Mouse (Mus musculus) liver, embryonic 15.5 days (tissue): ENCODE measurements around the gene Fhad1. TPM values are rescaled to one million over a fixed set of nuclear protein-coding genes. Genes with fewer than 3 reads are reported as not detected.

ENCODE experiments used
- ATAC-seq: fragments of 200-750 bp; cut with Nextera tagmentation; 2 replicates; pipeline ENCODE4 v1.8.0; 2017; ENCODE audit warnings: moderate number of reproducible peaks, mild to moderate bottlenecking, moderate library complexity; ENCODE audit not compliant: insufficient read depth
- H3K27ac ChIP-seq: fragments of 300-500 bp; sonication (generic); replicated peaks from 2 replicates; pipeline ENCODE4 v1.5.1; 2015; ENCODE audit warnings: mild to moderate bottlenecking, inconsistent platforms
- H3K27me3 ChIP-seq: fragments of 300-500 bp; sonication (generic); 2 replicates; pipeline ENCODE4 v1.6.1; 2015; ENCODE audit warnings: mild to moderate bottlenecking, inconsistent platforms
- H3K36me3 ChIP-seq: fragments of 300-500 bp; sonication (generic); replicated peaks from 2 replicates; pipeline ENCODE4 v1.6.1; 2015; ENCODE audit warnings: moderate library complexity, mild to moderate bottlenecking, inconsistent platforms
- H3K4me1 ChIP-seq: fragments of 300-500 bp; sonication (generic); replicated peaks from 2 replicates; pipeline ENCODE4 v1.6.1; 2015; ENCODE audit warnings: inconsistent platforms
- H3K4me2 ChIP-seq: fragments of 300-500 bp; sonication (generic); 2 replicates; pipeline ENCODE4 v1.6.1; 2015; ENCODE audit warnings: moderate library complexity, mild to moderate bottlenecking, inconsistent platforms
- H3K4me3 ChIP-seq: fragments of 300-500 bp; sonication (generic); replicated peaks from 2 replicates; pipeline ENCODE4 v1.5.1; 2015; ENCODE audit warnings: mild to moderate bottlenecking, inconsistent platforms
- H3K9ac ChIP-seq: fragments of 300-500 bp; sonication (generic); 2 replicates; pipeline ENCODE4 v1.6.1; 2015; ENCODE audit warnings: moderate library complexity, mild to moderate bottlenecking, inconsistent platforms
- H3K9me3 ChIP-seq: fragments of 300-500 bp; sonication (generic); replicated peaks from 2 replicates; pipeline ENCODE4 v1.6.1; 2016; ENCODE audit warnings: inconsistent platforms
- WGBS: fragments of 180-500 bp; shearing (Covaris S2); methylation state at CpG from one replicate; pipeline ENCODE4 v1.1.7; 2015; ENCODE audit warnings: mixed read lengths; ENCODE audit not compliant: insufficient replicate concordance; 5-methylcytosine and 5-hydroxymethylcytosine counted together
- polyA plus RNA-seq: library from polyadenylated mRNA; unstranded; fragments of >200 nt; fragmentation: Nextera tagmentation; extraction: Ambion mirVana; gene quantifications from 2 replicates; pipeline ENCODE4 v1.2.1, GENCODE M21; 2015

Fhad1 gene
- polyA plus RNA-seq, 1 experiment from 2014 or later = 0.24 TPM

GRCm38 (mm10) chr4:141977346-141977745 lies 37.5 kb downstream of the Fhad1 start:
- no peak overlapping the region for H3K9ac ChIP-seq
- H3K4me3 ChIP-seq = no peak overlapping the region
- H3K4me1 ChIP-seq = no peaks in the 10 kb centered on the region
- 26% methylated on average over 9 of the region's 9 CpGs for WGBS
- H3K36me3 ChIP-seq = no peaks in the 10 kb centered on the region
- H3K9me3 ChIP-seq = no peaks in the 10 kb centered on the region
- H3K27me3 ChIP-seq = no peaks in the 10 kb centered on the region
- ATAC-seq = no peak
- H3K4me2 ChIP-seq = no peak overlapping the region
- H3K27ac ChIP-seq = no peak overlapping the region

- Histone ChIP-seq H3K36me3 (no peaks in the 10 kb centered on the region), H3K4me2 (no peak overlapping the region), H3K4me1 (no peaks in the 10 kb centered on the region), H3K4me3 (no peak overlapping the region), H3K27ac (no peak overlapping the region), H3K9ac (no peak overlapping the region), H3K27me3 (no peaks in the 10 kb centered on the region), H3K9me3 (no peaks in the 10 kb centered on the region)
- no peak for ATAC-seq
- WGBS = 36% methylated on average over 4 of the region's 4 CpGs
Measured at GRCm38 (mm10) chr4:141976163-141976562, 38.7 kb downstream of the Fhad1 start.

GRCm38 (mm10) chr4:141964575-141964974 lies 50.3 kb downstream of the Fhad1 start:
- H3K4me3 ChIP-seq = no peak overlapping the region
- no peaks in the 10 kb centered on the region for H3K27me3 ChIP-seq
- H3K4me2 ChIP-seq = no peak overlapping the region
- ATAC-seq = no peak
- 37% methylated on average over 6 of the region's 6 CpGs for WGBS
- no peak overlapping the region for H3K27ac ChIP-seq
- H3K9ac ChIP-seq = no peak overlapping the region
- no peaks in the 10 kb centered on the region for H3K9me3 ChIP-seq
- peaks cover 4% of the 10 kb centered on the region; the same call in 1 of the 2 replicates for H3K4me1 ChIP-seq
- H3K36me3 ChIP-seq = no peaks in the 10 kb centered on the region

- no peak overlapping the region for H3K9ac ChIP-seq
- H3K27me3 ChIP-seq = no peaks in the 10 kb centered on the region
- H3K4me1 ChIP-seq = peaks cover 5% of the 10 kb centered on the region; the same call in 1 of the 2 replicates
- H3K4me2 ChIP-seq = no peak overlapping the region
- H3K4me3 ChIP-seq = no peak overlapping the region
- no peaks in the 10 kb centered on the region for H3K36me3 ChIP-seq
- 62% methylated on average over 3 of the region's 3 CpGs for WGBS
- no peak for ATAC-seq
- no peak overlapping the region for H3K27ac ChIP-seq
- H3K9me3 ChIP-seq = no peaks in the 10 kb centered on the region
Measured at GRCm38 (mm10) chr4:141963907-141964306, 51.0 kb downstream of the Fhad1 start.

GRCm38 (mm10) chr4:141962811-141963685 lies 51.8 kb downstream of the Fhad1 start:
- 7% methylated on average over 23 of the region's 23 CpGs for WGBS
- Histone ChIP-seq H3K4me1 (peaks cover 14% of the 10 kb centered on the region), H3K36me3 (no peaks in the 10 kb centered on the region), H3K9me3 (no peaks in the 10 kb centered on the region), H3K4me2 (no peak overlapping the region), H3K4me3 (no peak overlapping the region), H3K27me3 (no peaks in the 10 kb centered on the region), H3K27ac (no peak overlapping the region), H3K9ac (no peak overlapping the region)
- ATAC-seq = no peak

- Histone ChIP-seq H3K27ac (no peak overlapping the region), H3K27me3 (no peaks in the 10 kb centered on the region), H3K9me3 (no peaks in the 10 kb centered on the region), H3K36me3 (no peaks in the 10 kb centered on the region), H3K9ac (no peak overlapping the region), H3K4me1 (peaks cover 22% of the 10 kb centered on the region), H3K4me2 (no peak overlapping the region), H3K4me3 (no peak overlapping the region)
- 63% methylated on average over 8 of the region's 8 CpGs for WGBS
- no peak for ATAC-seq
Measured at GRCm38 (mm10) chr4:141960037-141960436, 54.8 kb downstream of the Fhad1 start.

- no peaks in the 10 kb centered on the region for H3K27me3 ChIP-seq
- 22% methylated on average over 4 of the region's 4 CpGs for WGBS
- H3K4me1 ChIP-seq = peaks cover 22% of the 10 kb centered on the region
- no peaks in the 10 kb centered on the region for H3K36me3 ChIP-seq
- no peak overlapping the region for H3K4me2 ChIP-seq
- H3K27ac ChIP-seq = no peak overlapping the region
- ATAC-seq = no peak
- no peaks in the 10 kb centered on the region for H3K9me3 ChIP-seq
- no peak overlapping the region for H3K4me3 ChIP-seq
- H3K9ac ChIP-seq = no peak overlapping the region
Measured at GRCm38 (mm10) chr4:141959615-141960014, 55.3 kb downstream of the Fhad1 start.

- no peak for ATAC-seq
- Histone ChIP-seq H3K4me3 (no peak overlapping the region), H3K27ac (no peak overlapping the region), H3K9me3 (no peaks in the 10 kb centered on the region), H3K4me2 (no peak overlapping the region), H3K36me3 (no peaks in the 10 kb centered on the region), H3K9ac (no peak overlapping the region), H3K27me3 (no peaks in the 10 kb centered on the region), H3K4me1 (peaks cover 26% of the 10 kb centered on the region)
- 46% methylated on average over 7 of the region's 7 CpGs for WGBS
Measured at GRCm38 (mm10) chr4:141958614-141959375, 56.1 kb downstream of the Fhad1 start.

- Histone ChIP-seq H3K36me3 (no peaks in the 10 kb centered on the region), H3K4me3 (no peak overlapping the region), H3K27ac (no peak overlapping the region), H3K4me1 (peaks cover 29% of the 10 kb centered on the region), H3K9me3 (no peaks in the 10 kb centered on the region), H3K27me3 (no peaks in the 10 kb centered on the region), H3K4me2 (0 out of 2 replicates have a peak overlapping the region, but pooled peaks have one; percentile 4), H3K9ac (no peak overlapping the region)
- WGBS = 7% methylated on average over 9 of the region's 9 CpGs
- no peak for ATAC-seq
Measured at GRCm38 (mm10) chr4:141958188-141958587, 56.7 kb downstream of the Fhad1 start.

GRCm38 (mm10) chr4:141957740-141958139 lies 57.1 kb downstream of the Fhad1 start:
- H3K4me1 ChIP-seq = peaks cover 27% of the 10 kb centered on the region
- no peaks in the 10 kb centered on the region for H3K9me3 ChIP-seq
- 25% methylated on average over 11 of the region's 11 CpGs for WGBS
- no peak for ATAC-seq
- no peak overlapping the region for H3K4me3 ChIP-seq
- H3K27ac ChIP-seq = no peak overlapping the region
- no peak overlapping the region for H3K9ac ChIP-seq
- H3K27me3 ChIP-seq = no peaks in the 10 kb centered on the region
- 0 out of 2 replicates have a peak overlapping the region, but pooled peaks have one; percentile 4 for H3K4me2 ChIP-seq
- no peaks in the 10 kb centered on the region for H3K36me3 ChIP-seq

- WGBS = 71% methylated on average over 5 of the region's 5 CpGs
- H3K9ac ChIP-seq = no peak overlapping the region
- no peak overlapping the region for H3K4me3 ChIP-seq
- H3K4me2 ChIP-seq = no peak overlapping the region
- no peak overlapping the region for H3K27ac ChIP-seq
- peaks cover 27% of the 10 kb centered on the region for H3K4me1 ChIP-seq
- no peaks in the 10 kb centered on the region for H3K27me3 ChIP-seq
- H3K36me3 ChIP-seq = no peaks in the 10 kb centered on the region
- no peaks in the 10 kb centered on the region for H3K9me3 ChIP-seq
- no peak for ATAC-seq
Measured at GRCm38 (mm10) chr4:141956931-141957330, 58.0 kb downstream of the Fhad1 start.
